Mouse (Mus musculus) thymus, adult 2 months (tissue): ENCODE results near the gene Ddb2. TPM values are rescaled to one million over a fixed set of nuclear protein-coding genes. Genes with fewer than 3 reads are reported as not detected.

Source experiments
- DNase-seq: peaks from one replicate; pipeline ENCODE4 v3.0.0; 2021
- H3K27ac ChIP-seq: fragments of 200-500 bp; 2 replicates; pipeline ENCODE4 v1.5.1; 2012; ENCODE audit warnings: low read length, control low read depth; ENCODE audit not compliant: control insufficient read depth, insufficient read depth
- H3K27me3 ChIP-seq: fragments of 200-500 bp; 2 replicates; pipeline ENCODE4 v1.6.1; 2012; ENCODE audit warnings: mild to moderate bottlenecking, low read length, moderate library complexity, mixed read lengths; ENCODE audit not compliant: control insufficient read depth, insufficient read depth
- H3K36me3 ChIP-seq: fragments of 200-500 bp; 2 replicates; pipeline ENCODE4 v1.6.1; 2012; ENCODE audit warnings: mild to moderate bottlenecking, low read length, moderate library complexity; ENCODE audit not compliant: control insufficient read depth, insufficient read depth
- H3K4me1 ChIP-seq: fragments of 200-500 bp; replicated peaks from 2 replicates; pipeline ENCODE4 v1.6.1; 2012; ENCODE audit warnings: low read length; ENCODE audit not compliant: control insufficient read depth, insufficient read depth
- H3K4me3 ChIP-seq: fragments of 200-500 bp; 2 replicates; pipeline ENCODE4 v1.5.1; 2012; ENCODE audit warnings: mild to moderate bottlenecking, low read length, control low read depth, moderate library complexity; ENCODE audit not compliant: control insufficient read depth, insufficient read depth
- CTCF ChIP-seq: fragments of 200-500 bp; IDR thresholded peaks from 2 replicates; pipeline ENCODE4 v1.5.1; 2012; ENCODE audit warnings: mild to moderate bottlenecking, control low read depth, low read length, moderate library complexity, borderline replicate concordance; ENCODE audit not compliant: control insufficient read depth, poor library complexity, insufficient read depth; ENCODE audit errors: extremely low read depth
- POLR2A ChIP-seq: fragments of 200-500 bp; IDR thresholded peaks from 2 replicates; pipeline ENCODE4 v1.6.1; 2012; ENCODE audit warnings: mild to moderate bottlenecking, low read length, control low read depth, moderate library complexity; ENCODE audit not compliant: control insufficient read depth, poor library complexity, insufficient read depth; ENCODE audit errors: extremely low read depth
- WGBS: fragments of 180-500 bp; shearing (Covaris S2); methylation state at CpG from one replicate; pipeline ENCODE4 v1.1.7; 2018; 5-methylcytosine and 5-hydroxymethylcytosine counted together
- polyA plus RNA-seq: library from polyadenylated mRNA; depleted of rRNA; stranded (reverse); fragments of >200 nt; gene quantifications from 2 replicates; pipeline ENCODE4 v1.2.3, GENCODE M21; 2012

Gene Ddb2
- polyA plus RNA-seq, 1 experiment = 65.7 TPM

DNA sequence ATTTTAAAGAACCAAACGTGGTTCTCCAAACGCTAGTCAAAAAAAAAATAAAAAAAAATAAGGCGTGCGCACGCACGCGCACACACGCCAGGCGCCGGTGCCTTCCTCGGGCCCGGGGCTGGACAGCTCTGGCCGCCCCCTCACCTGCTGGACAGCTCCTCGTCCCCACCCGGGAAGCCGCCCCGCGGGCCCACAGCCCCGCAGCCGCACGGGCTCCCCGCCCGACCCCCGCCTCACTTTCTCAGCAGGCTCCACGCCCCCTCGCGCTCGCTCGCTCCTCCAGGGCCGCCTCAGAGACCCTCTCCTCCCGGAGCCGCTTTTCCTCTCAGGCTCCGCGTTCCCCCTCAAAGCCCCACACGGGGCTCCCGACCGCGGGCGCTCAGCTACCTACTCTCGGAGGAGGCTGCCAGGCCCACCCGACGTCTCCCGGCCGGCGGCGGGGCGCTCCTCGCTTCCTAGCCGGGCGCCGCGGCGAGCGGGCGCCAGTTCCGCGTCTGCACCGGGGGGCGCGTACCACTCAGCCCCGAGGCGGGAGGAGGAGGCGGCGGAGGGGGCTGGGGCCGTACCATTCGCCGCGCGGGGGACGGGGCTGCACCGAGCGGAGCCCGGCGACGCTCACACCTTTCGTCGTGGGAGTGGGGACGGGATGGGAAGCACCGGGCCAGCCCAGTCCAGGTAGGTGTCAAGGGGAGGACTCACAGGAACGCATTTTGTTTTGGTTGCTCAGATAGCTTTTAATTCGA, 54.2 kb downstream of the Ddb2 start:
- Histone ChIP-seq H3K36me3 (peaks cover 10% of the 10 kb centered on the region), H3K27me3 (no peaks in the 10 kb centered on the region), H3K27ac (peak overlapping the region; percentile 84), H3K4me3 (peak overlapping the region; percentile 87), H3K4me1 (peaks cover 19% of the 10 kb centered on the region)
- no peak for TF ChIP-seq POLR2A
- TF ChIP-seq CTCF = peak; percentile 60; the same call in 1 of the 2 replicates
- peak; percentile 92 for DNase-seq
- 1% methylated on average over 81 of the region's 81 CpGs for WGBS

DNA sequence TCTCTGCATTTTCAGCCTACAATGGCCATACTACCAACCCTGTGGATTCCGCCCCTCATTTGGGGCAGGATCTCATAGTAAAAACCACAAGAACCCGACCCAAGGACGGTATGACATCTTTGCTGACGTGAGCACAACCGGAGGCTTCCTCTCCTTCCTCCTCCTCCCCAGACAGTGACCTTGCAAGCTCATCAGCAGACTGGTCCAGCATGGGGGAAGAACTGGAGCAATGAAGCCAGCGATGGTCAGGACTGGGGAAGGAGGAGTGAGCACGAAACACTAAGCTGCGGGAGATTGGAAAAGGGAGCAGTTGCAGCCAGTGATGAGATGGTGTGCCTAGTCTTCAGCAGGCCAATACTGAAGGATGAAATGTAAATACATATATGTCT, 54.8 kb downstream of the Ddb2 start:
- H3K4me3 ChIP-seq = peak overlapping the region; percentile 87
- no peaks in the 10 kb centered on the region for H3K27me3 ChIP-seq
- peaks cover 11% of the 10 kb centered on the region for H3K36me3 ChIP-seq
- TF ChIP-seq POLR2A (no peak), CTCF (no peak)
- no peak overlapping the region for H3K27ac ChIP-seq
- DNase-seq = peak; percentile 19
- H3K4me1 ChIP-seq = peaks cover 15% of the 10 kb centered on the region
- WGBS = 5% methylated on average over 8 of the region's 8 CpGs

DNA sequence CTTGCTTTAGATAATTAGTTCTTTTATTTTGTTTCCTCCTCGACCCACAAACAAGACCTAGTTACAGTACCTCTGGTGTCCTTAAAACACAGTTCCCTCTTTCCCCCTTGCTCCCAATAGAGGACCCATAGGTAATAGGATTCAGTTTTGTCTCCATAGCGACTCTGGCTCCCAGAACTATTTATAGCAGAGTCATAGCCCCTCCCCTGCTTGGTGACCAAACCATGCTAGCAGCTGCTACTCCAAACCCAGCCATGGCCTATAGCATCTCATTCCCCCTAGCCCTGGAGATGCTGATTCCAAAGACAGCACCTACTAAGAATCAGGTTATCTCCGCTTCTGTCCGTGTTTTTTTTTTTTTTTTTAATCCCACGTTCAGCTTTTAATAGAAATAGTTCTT, 56.1 kb downstream of the Ddb2 start:
- TF ChIP-seq CTCF = no peak
- no peak for TF ChIP-seq POLR2A
- H3K27ac ChIP-seq = no peak overlapping the region
- H3K4me3 ChIP-seq = no peak overlapping the region
- WGBS = 85% methylated on average over 5 of the region's 5 CpGs
- H3K27me3 ChIP-seq = no peaks in the 10 kb centered on the region
- no peak for DNase-seq
- peaks cover 15% of the 10 kb centered on the region for H3K4me1 ChIP-seq
- peaks cover 21% of the 10 kb centered on the region for H3K36me3 ChIP-seq

DNA sequence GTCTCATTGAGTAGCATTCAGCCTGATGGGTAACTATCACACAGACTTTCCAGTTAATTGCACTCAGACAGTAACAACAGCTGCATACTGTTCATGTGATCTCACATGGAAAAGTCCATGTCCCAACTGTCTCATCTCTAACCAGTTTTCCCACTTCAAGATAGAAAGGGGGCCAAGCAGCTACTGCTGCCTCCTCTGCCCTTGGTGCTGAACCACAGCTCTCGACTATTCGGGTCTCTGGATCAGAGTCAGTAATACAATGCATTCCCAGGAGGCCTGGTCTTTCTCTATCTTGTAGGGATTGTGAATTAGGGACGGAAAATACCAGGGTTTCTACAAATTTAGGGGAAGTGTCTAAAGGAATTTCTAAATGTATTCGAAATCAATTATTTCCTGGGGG, 57.0 kb downstream of the Ddb2 start:
- TF ChIP-seq CTCF (no peak), POLR2A (no peak)
- Histone ChIP-seq H3K36me3 (peaks cover 28% of the 10 kb centered on the region), H3K4me3 (no peak overlapping the region), H3K4me1 (peaks cover 15% of the 10 kb centered on the region), H3K27me3 (no peaks in the 10 kb centered on the region), H3K27ac (no peak overlapping the region)
- 96% methylated on average over 4 of the region's 4 CpGs for WGBS
- DNase-seq = no peak

DNA sequence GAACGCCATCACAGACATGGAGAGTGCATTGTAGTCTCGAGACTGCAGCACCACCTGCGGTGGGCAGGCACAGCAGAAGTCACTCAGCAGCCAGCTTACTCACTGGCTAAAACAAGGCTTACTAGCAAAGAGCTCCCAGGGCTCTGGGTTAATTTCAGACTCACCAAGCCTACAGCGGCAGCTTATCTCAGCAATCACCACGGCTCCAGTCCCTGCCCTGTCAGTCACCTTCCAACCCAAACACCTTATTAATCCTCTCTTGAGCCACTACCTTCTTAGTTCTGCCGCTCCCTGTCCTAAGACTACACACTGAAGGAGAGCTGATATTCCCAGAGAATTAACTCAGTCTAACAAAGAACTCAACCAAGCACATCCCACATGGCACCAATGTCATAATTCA, 60.5 kb downstream of the Ddb2 start:
- Histone ChIP-seq H3K4me3 (no peak overlapping the region), H3K4me1 (no peaks in the 10 kb centered on the region), H3K27ac (no peak overlapping the region), H3K36me3 (peaks cover 64% of the 10 kb centered on the region), H3K27me3 (no peaks in the 10 kb centered on the region)
- WGBS = 96% methylated on average over 6 of the region's 6 CpGs
- no peak for DNase-seq
- TF ChIP-seq CTCF (no peak), POLR2A (no peak)

DNA sequence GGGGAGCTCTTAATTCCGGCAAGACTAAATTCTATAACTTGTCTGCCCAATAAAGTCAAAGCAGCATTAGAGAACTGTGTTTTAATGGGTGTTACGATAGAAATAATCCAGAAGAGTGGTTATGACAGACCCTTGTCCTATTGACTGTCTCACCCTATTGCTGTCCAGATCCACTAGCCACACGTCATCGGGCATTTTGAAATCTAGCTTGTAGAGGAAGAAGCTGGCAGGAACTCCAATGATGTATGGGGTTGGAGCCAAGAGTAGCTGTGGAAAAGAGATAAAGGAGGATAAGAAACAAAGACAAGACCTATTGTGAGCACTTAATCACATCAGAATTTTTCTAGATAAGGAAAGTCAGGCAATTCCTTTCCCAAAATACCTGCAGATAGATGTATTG, 61.3 kb downstream of the Ddb2 start:
- no peak for DNase-seq

DNA sequence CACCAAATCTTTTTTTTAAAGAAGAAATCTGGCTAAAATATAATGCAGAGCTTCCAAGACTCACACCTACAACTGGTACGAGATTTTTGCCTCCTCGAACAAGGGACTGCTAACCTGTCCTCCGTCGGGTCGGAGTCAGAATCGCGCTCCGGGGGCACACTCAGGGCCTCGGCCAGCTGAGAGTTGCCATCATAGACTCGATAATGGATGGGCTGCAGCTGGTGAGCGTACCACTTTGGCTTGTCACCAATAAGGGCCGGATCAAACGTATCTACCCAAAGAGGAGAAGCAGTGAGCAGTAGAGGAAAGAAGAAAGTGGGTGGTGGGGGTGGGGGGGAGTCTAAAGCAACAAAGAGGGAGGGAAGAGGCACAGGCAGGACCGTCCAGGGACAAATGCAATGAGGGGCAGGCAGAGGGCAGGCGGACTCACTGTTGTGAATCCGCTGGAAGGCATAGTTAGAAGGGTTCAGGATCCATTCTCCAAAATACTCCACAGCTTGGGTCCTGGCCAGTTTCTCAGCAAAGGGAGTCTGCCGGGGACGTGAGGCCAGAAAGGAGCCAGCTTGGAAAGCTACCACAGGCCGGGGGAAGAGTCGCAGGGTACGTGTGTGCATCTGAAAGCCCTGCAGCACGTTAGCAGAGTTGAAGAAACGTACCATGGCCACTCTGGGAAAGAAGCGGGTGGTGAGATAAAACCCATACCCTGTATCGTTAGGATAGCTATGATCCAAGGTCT, 67.0 kb downstream of the Ddb2 start:
- Histone ChIP-seq H3K4me3 (no peak overlapping the region), H3K36me3 (peaks cover 94% of the 10 kb centered on the region), H3K27ac (no peak overlapping the region), H3K27me3 (no peaks in the 10 kb centered on the region), H3K4me1 (no peaks in the 10 kb centered on the region)
- DNase-seq = no peak
- no peak for TF ChIP-seq CTCF
- no peak for TF ChIP-seq POLR2A
- 97% methylated on average over 25 of the region's 25 CpGs for WGBS

More for the DNA sequence above, 61.3 kb downstream of the Ddb2 start:
- no peak overlapping the region for H3K4me3 ChIP-seq
- TF ChIP-seq CTCF = no peak
- TF ChIP-seq POLR2A = no peak
- no peaks in the 10 kb centered on the region for H3K4me1 ChIP-seq
- no peaks in the 10 kb centered on the region for H3K27me3 ChIP-seq
- H3K36me3 ChIP-seq = peaks cover 69% of the 10 kb centered on the region
- 96% methylated on average over 4 of the region's 4 CpGs for WGBS
- H3K27ac ChIP-seq = no peak overlapping the region
